Mouse (Mus musculus) thymus, adult 2 months (tissue): ENCODE data around the gene Cpe. TPM values are rescaled to one million over a fixed set of nuclear protein-coding genes. Genes with fewer than 3 reads are reported as not detected.

ENCODE experiments used
- DNase-seq: peaks from one replicate; pipeline ENCODE4 v3.0.0; 2021
- H3K27ac ChIP-seq: fragments of 200-500 bp; 2 replicates; pipeline ENCODE4 v1.5.1; 2012; ENCODE audit warnings: low read length, control low read depth; ENCODE audit not compliant: control insufficient read depth, insufficient read depth
- H3K27me3 ChIP-seq: fragments of 200-500 bp; 2 replicates; pipeline ENCODE4 v1.6.1; 2012; ENCODE audit warnings: mild to moderate bottlenecking, low read length, moderate library complexity, mixed read lengths; ENCODE audit not compliant: control insufficient read depth, insufficient read depth
- H3K36me3 ChIP-seq: fragments of 200-500 bp; 2 replicates; pipeline ENCODE4 v1.6.1; 2012; ENCODE audit warnings: mild to moderate bottlenecking, low read length, moderate library complexity; ENCODE audit not compliant: control insufficient read depth, insufficient read depth
- H3K4me1 ChIP-seq: fragments of 200-500 bp; replicated peaks from 2 replicates; pipeline ENCODE4 v1.6.1; 2012; ENCODE audit warnings: low read length; ENCODE audit not compliant: control insufficient read depth, insufficient read depth
- H3K4me3 ChIP-seq: fragments of 200-500 bp; 2 replicates; pipeline ENCODE4 v1.5.1; 2012; ENCODE audit warnings: mild to moderate bottlenecking, low read length, control low read depth, moderate library complexity; ENCODE audit not compliant: control insufficient read depth, insufficient read depth
- CTCF ChIP-seq: fragments of 200-500 bp; IDR thresholded peaks from 2 replicates; pipeline ENCODE4 v1.5.1; 2012; ENCODE audit warnings: mild to moderate bottlenecking, control low read depth, low read length, moderate library complexity, borderline replicate concordance; ENCODE audit not compliant: control insufficient read depth, poor library complexity, insufficient read depth; ENCODE audit errors: extremely low read depth
- POLR2A ChIP-seq: fragments of 200-500 bp; IDR thresholded peaks from 2 replicates; pipeline ENCODE4 v1.6.1; 2012; ENCODE audit warnings: mild to moderate bottlenecking, low read length, control low read depth, moderate library complexity; ENCODE audit not compliant: control insufficient read depth, poor library complexity, insufficient read depth; ENCODE audit errors: extremely low read depth
- WGBS: fragments of 180-500 bp; shearing (Covaris S2); methylation state at CpG from one replicate; pipeline ENCODE4 v1.1.7; 2018; 5-methylcytosine and 5-hydroxymethylcytosine counted together
- polyA plus RNA-seq: library from polyadenylated mRNA; depleted of rRNA; stranded (reverse); fragments of >200 nt; gene quantifications from 2 replicates; pipeline ENCODE4 v1.2.3, GENCODE M21; 2012

The Cpe gene
- polyA plus RNA-seq, 1 experiment: 9.8 TPM

GRCm38 (mm10) chr8:64631761-64632160 lies 61.1 kb downstream of the Cpe start:
- Histone ChIP-seq H3K4me1 (no peaks in the 10 kb centered on the region), H3K4me3 (no peak overlapping the region), H3K36me3 (no peaks in the 10 kb centered on the region), H3K27me3 (no peaks in the 10 kb centered on the region), H3K27ac (no peak overlapping the region)
- WGBS: 91% methylated on average over 2 of the region's 2 CpGs
- TF ChIP-seq POLR2A (no peak), CTCF (no peak)
- DNase-seq: no peak

DNA sequence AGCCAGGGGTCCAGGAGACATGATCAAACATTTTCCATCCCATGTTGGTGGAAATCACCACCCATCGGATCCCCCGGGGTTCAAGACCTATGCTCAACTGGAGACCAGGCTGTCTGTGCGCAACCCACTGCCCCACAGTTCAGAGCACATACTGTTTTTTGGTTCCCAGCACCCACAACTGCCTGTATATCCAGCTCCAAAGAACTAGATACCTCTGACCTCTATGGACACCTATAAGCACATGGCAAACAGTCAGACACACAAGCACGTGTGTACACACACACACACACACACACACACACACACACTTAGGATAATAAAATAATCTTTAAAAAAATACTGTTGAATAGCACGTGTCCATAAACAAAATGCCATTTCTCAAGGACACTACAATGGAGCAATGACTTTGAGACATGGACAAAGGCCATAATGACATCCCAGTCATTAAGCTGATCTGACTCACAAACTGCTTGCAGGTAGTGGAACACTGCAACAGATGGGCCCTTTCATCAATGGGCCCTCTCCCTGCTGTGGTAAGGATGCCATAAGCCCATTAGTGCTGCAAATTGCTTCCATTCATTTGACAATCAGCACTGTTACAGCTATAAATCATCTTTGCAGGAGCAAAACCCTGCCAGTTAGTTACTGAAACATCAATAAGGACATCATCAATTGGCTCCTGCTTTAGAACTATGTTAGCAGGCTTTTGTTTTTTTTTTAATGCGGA lies 63.7 kb downstream of the Cpe start:
- no peaks in the 10 kb centered on the region for H3K27me3 ChIP-seq
- H3K4me1 ChIP-seq: no peaks in the 10 kb centered on the region
- H3K27ac ChIP-seq: no peak overlapping the region
- no peaks in the 10 kb centered on the region for H3K36me3 ChIP-seq
- TF ChIP-seq CTCF: no peak
- TF ChIP-seq POLR2A: no peak
- 96% methylated on average over 6 of the region's 6 CpGs for WGBS
- no peak for DNase-seq
- no peak overlapping the region for H3K4me3 ChIP-seq

GRCm38 (mm10) chr8:64628039-64628438 lies 64.8 kb downstream of the Cpe start:
- TF ChIP-seq POLR2A: no peak
- TF ChIP-seq CTCF: no peak
- no peak for DNase-seq
- H3K4me1 ChIP-seq: no peaks in the 10 kb centered on the region
- no peaks in the 10 kb centered on the region for H3K36me3 ChIP-seq
- 84% methylated on average over 6 of the region's 6 CpGs for WGBS
- H3K27ac ChIP-seq: no peak overlapping the region
- no peaks in the 10 kb centered on the region for H3K27me3 ChIP-seq
- no peak overlapping the region for H3K4me3 ChIP-seq

GRCm38 (mm10) chr8:64624603-64625037 lies 68.2 kb downstream of the Cpe start:
- no peak for TF ChIP-seq POLR2A
- TF ChIP-seq CTCF: no peak
- Histone ChIP-seq H3K27ac (no peak overlapping the region), H3K4me3 (no peak overlapping the region), H3K4me1 (no peaks in the 10 kb centered on the region), H3K36me3 (no peaks in the 10 kb centered on the region), H3K27me3 (no peaks in the 10 kb centered on the region)
- WGBS: 95% methylated on average over 10 of the region's 10 CpGs
- no peak for DNase-seq

DNA sequence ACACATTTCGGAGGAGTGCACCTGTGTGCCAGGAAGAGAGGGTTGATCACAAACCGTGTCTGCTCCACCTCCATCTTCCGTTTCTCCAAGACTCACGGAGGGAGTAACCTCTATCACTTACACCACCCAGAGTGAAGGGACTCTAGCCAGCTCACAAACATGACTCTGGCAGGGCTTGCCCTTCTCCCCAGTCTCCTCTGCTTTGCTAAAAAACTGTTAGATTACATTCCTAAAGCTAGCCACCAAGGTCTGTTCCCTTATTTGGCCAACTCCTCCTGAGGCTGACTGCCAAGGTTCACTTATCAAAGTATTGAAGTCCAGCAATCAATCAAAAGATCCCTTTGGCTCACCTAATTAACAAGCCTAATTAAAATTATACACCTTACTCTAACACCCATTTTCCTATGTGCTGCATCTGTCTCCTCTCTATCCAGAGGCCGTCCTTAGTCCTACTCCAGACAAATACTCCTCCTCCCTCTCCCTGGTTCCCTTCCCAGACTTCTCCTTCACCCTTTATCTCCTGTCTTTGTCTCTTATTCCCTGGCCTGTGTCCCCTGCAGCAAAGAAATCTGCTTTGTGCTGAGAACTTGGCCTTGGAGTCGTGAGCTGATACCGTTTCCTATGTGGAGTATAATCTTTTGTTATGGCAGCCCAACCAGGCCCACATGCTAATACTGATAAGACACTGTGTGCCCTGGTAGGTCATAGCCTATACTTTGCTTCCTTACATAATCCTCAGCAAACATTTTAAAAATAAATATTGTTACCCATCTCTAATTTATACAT lies 72.3 kb downstream of the Cpe start:
- Histone ChIP-seq H3K4me3 (no peak overlapping the region), H3K27ac (no peak overlapping the region), H3K4me1 (no peaks in the 10 kb centered on the region), H3K36me3 (no peaks in the 10 kb centered on the region), H3K27me3 (no peaks in the 10 kb centered on the region)
- no peak for DNase-seq
- TF ChIP-seq CTCF (no peak), POLR2A (no peak)
- WGBS: 83% methylated on average over 7 of the region's 7 CpGs

GRCm38 (mm10) chr8:64619661-64620060 lies 73.2 kb downstream of the Cpe start:
- no peak for DNase-seq
- H3K36me3 ChIP-seq: no peaks in the 10 kb centered on the region
- no peak overlapping the region for H3K4me3 ChIP-seq
- no peak overlapping the region for H3K27ac ChIP-seq
- H3K27me3 ChIP-seq: no peaks in the 10 kb centered on the region
- 96% methylated on average over 8 of the region's 8 CpGs for WGBS
- no peaks in the 10 kb centered on the region for H3K4me1 ChIP-seq
- no peak for TF ChIP-seq CTCF
- no peak for TF ChIP-seq POLR2A

DNA sequence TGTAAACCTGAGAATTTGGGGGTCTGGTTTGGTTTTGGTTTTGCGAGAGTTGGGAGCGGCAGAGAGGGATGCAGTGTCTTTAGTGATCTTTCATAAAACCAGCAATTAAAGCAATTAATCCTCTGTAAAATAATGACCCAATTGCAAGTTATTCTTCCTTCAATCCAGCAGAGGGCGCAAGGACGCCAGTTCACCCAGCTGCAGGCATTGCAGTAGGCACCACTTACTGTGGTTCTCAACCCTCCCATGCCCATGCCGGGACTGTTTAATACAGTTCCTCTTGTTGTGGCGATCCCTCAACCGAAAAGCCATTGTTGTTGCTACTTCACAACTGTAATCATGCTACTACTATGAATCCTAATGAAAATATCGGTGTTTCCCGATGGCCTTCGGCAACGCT lies 74.2 kb downstream of the Cpe start:
- 49% methylated on average over 11 of the region's 11 CpGs for WGBS
- TF ChIP-seq POLR2A (no peak), CTCF (0 out of 2 replicates have a peak, but pooled peaks have one; percentile 47)
- Histone ChIP-seq H3K36me3 (no peaks in the 10 kb centered on the region), H3K4me3 (no peak overlapping the region), H3K27ac (no peak overlapping the region), H3K27me3 (no peaks in the 10 kb centered on the region), H3K4me1 (no peaks in the 10 kb centered on the region)
- DNase-seq: peak; percentile 21
